Mouse (Mus musculus) limb, embryonic 10.5 days (tissue): ENCODE data around the gene Ascc2. TPM values are rescaled to one million over a fixed set of nuclear protein-coding genes. Genes with fewer than 3 reads are reported as not detected.
A peak's percentile ranks its signal among the peaks of the same experiment; 100 is the strongest.
"Not testable (repeated sequence)": the region's sequence is repeated elsewhere in the genome, so short reads cannot be mapped to it uniquely, and the experiment has no call there.

ENCODE experiments used
- DNase-seq: peaks from one replicate; pipeline ENCODE4 v3.0.0-alpha.2; 2017; ENCODE audit warnings: low spot score
- H3K27ac ChIP-seq: fragments of 300-500 bp; sonication (generic); 2 replicates; pipeline ENCODE4 v1.5.1; 2016; ENCODE audit warnings: mild to moderate bottlenecking
- H3K27me3 ChIP-seq: fragments of 300-500 bp; sonication (generic); 2 replicates; pipeline ENCODE4 v1.6.1; 2016; ENCODE audit warnings: low read depth, mild to moderate bottlenecking; ENCODE audit not compliant: poor library complexity, severe bottlenecking
- H3K36me3 ChIP-seq: fragments of 300-500 bp; sonication (generic); 2 replicates; pipeline ENCODE4 v1.6.1; 2016; ENCODE audit warnings: mild to moderate bottlenecking, moderate library complexity
- H3K4me1 ChIP-seq: fragments of 300-500 bp; sonication (generic); 2 replicates; pipeline ENCODE4 v1.6.1; 2016
- H3K4me3 ChIP-seq: fragments of 300-500 bp; sonication (generic); 2 replicates; pipeline ENCODE4 v1.5.1; 2016; ENCODE audit warnings: mild to moderate bottlenecking, moderate library complexity
- H3K9me3 ChIP-seq: fragments of 300-500 bp; sonication (generic); replicated peaks from 2 replicates; pipeline ENCODE4 v1.6.1; 2016; ENCODE audit warnings: mild to moderate bottlenecking
- WGBS: fragments of 180-500 bp; shearing (Covaris S2); methylation state at CpG from one replicate; pipeline ENCODE4 v1.1.7; 2016; 5-methylcytosine and 5-hydroxymethylcytosine counted together
- polyA plus RNA-seq: library from polyadenylated mRNA; unstranded; fragments of >200 nt; fragmentation: Nextera tagmentation; extraction: Ambion mirVana; gene quantifications from 2 replicates; pipeline ENCODE4 v1.2.1, GENCODE M21; 2016

Gene Ascc2
- polyA plus RNA-seq, 1 experiment from 2014 or later = 40.5 TPM

GRCm38 (mm10) chr11:4692162-4692561 is 54.6 kb downstream of the Ascc2 start:
- H3K36me3 ChIP-seq = no peaks in the 10 kb centered on the region
- H3K4me3 ChIP-seq = no peak overlapping the region
- H3K9me3 ChIP-seq = no peaks in the 10 kb centered on the region
- no peaks in the 10 kb centered on the region for H3K27me3 ChIP-seq
- no peak overlapping the region for H3K27ac ChIP-seq
- WGBS = 93% methylated on average over 11 of the region's 11 CpGs
- DNase-seq = no peak
- no peaks in the 10 kb centered on the region for H3K4me1 ChIP-seq

GRCm38 (mm10) chr11:4697043-4697983 is 59.8 kb downstream of the Ascc2 start:
- Histone ChIP-seq H3K4me1 (no peaks in the 10 kb centered on the region), H3K36me3 (peaks cover 29% of the 10 kb centered on the region), H3K27me3 (no peaks in the 10 kb centered on the region), H3K4me3 (no peak overlapping the region), H3K9me3 (no peaks in the 10 kb centered on the region), H3K27ac (no peak overlapping the region)
- WGBS = 50% methylated on average over 7 of the region's 7 CpGs
- DNase-seq = no peak

- WGBS = 92% methylated on average over 8 of the region's 8 CpGs
- Histone ChIP-seq H3K27me3 (no peaks in the 10 kb centered on the region), H3K4me1 (peaks cover 16% of the 10 kb centered on the region), H3K27ac (no peak overlapping the region), H3K4me3 (no peak overlapping the region), H3K9me3 (no peaks in the 10 kb centered on the region), H3K36me3 (peaks cover 35% of the 10 kb centered on the region)
- DNase-seq = no peak
These were observed 63.2 kb downstream of the Ascc2 start for GRCm38 (mm10) chr11:4700726-4701125.

GRCm38 (mm10) chr11:4703688-4704071 is 66.1 kb downstream of the Ascc2 start:
- 5% methylated on average over 12 of the region's 12 CpGs for WGBS

GRCm38 (mm10) chr11:4704072-4704964 is 66.8 kb downstream of the Ascc2 start, which contains the start of the genes Uqcr10 and Zmat5:
Uqcr10 (minus strand) TSS chr11:4704342.
Zmat5 (plus strand) TSS chr11:4704678.
- peaks cover 35% of the 10 kb centered on the region for H3K36me3 ChIP-seq

More at GRCm38 (mm10) chr11:4703688-4704071, 66.1 kb downstream of the Ascc2 start:
- Histone ChIP-seq H3K4me3 (peak overlapping the region; percentile 66), H3K27ac (peak overlapping the region; percentile 85), H3K4me1 (peaks cover 16% of the 10 kb centered on the region), H3K27me3 (no peaks in the 10 kb centered on the region), H3K9me3 (no peaks in the 10 kb centered on the region), H3K36me3 (peaks cover 35% of the 10 kb centered on the region)
- DNase-seq = no peak

GRCm38 (mm10) chr11:4705178-4705577 is 67.6 kb downstream of the Ascc2 start:
- H3K27ac ChIP-seq = peak overlapping the region; percentile 72
- WGBS = 14% methylated on average over 4 of the region's 4 CpGs
- H3K4me1 ChIP-seq = peaks cover 16% of the 10 kb centered on the region
- H3K27me3 ChIP-seq = no peaks in the 10 kb centered on the region
- no peaks in the 10 kb centered on the region for H3K9me3 ChIP-seq
- H3K4me3 ChIP-seq = peak overlapping the region; percentile 66
- peaks cover 28% of the 10 kb centered on the region for H3K36me3 ChIP-seq
- DNase-seq = no peak

More at GRCm38 (mm10) chr11:4704072-4704964, 66.8 kb downstream of the Ascc2 start, which contains the start of the genes Uqcr10 and Zmat5:
- Histone ChIP-seq H3K27me3 (no peaks in the 10 kb centered on the region), H3K9me3 (no peaks in the 10 kb centered on the region), H3K4me1 (peaks cover 16% of the 10 kb centered on the region), H3K27ac (peak within 1 kb of the TSS; percentile 85), H3K4me3 (peak within 1 kb of the TSS; percentile 66)
- under 1% methylated on average over 47 of the region's 47 CpGs for WGBS
- peak; percentile 93 for DNase-seq

- H3K4me3 ChIP-seq, DNase-seq, H3K27ac ChIP-seq, H3K36me3 ChIP-seq, H3K27me3 ChIP-seq, H3K9me3 ChIP-seq, H3K4me1 ChIP-seq: not testable (repeated sequence)
- 91% methylated on average over 4 of the region's 4 CpGs for WGBS
These were observed 72.6 kb downstream of the Ascc2 start for GRCm38 (mm10) chr11:4710188-4710587.

- no peak overlapping the region for H3K4me3 ChIP-seq
- H3K27me3 ChIP-seq = no peaks in the 10 kb centered on the region
- H3K9me3 ChIP-seq = no peaks in the 10 kb centered on the region
- H3K4me1 ChIP-seq = no peaks in the 10 kb centered on the region
- H3K27ac ChIP-seq = no peak overlapping the region
- H3K36me3 ChIP-seq = no peaks in the 10 kb centered on the region
- DNase-seq = no peak
These were observed 75.3 kb downstream of the Ascc2 start for GRCm38 (mm10) chr11:4712822-4713221.

- H3K36me3 ChIP-seq = no peaks in the 10 kb centered on the region
- no peaks in the 10 kb centered on the region for H3K27me3 ChIP-seq
- H3K4me1 ChIP-seq = 0 out of 2 replicates have a peak, but pooled peaks cover 4% of the 10 kb centered on the region
- H3K27ac ChIP-seq = no peak overlapping the region
- no peak overlapping the region for H3K4me3 ChIP-seq
- 89% methylated on average over 4 of the region's 4 CpGs for WGBS
- H3K9me3 ChIP-seq = no peaks in the 10 kb centered on the region
- DNase-seq = no peak
These were observed 77.2 kb downstream of the Ascc2 start for GRCm38 (mm10) chr11:4714727-4715126.

- no peaks in the 10 kb centered on the region for H3K36me3 ChIP-seq
- H3K27me3 ChIP-seq = no peaks in the 10 kb centered on the region
- no peak overlapping the region for H3K4me3 ChIP-seq
- H3K4me1 ChIP-seq = peaks cover 11% of the 10 kb centered on the region
- WGBS = 82% methylated on average over 4 of the region's 4 CpGs
- H3K27ac ChIP-seq = no peak overlapping the region
- DNase-seq = no peak
- no peaks in the 10 kb centered on the region for H3K9me3 ChIP-seq
These were observed 78.0 kb downstream of the Ascc2 start for GRCm38 (mm10) chr11:4715596-4715995.

GRCm38 (mm10) chr11:4716530-4717236 is 79.1 kb downstream of the Ascc2 start:
- H3K27me3 ChIP-seq = no peaks in the 10 kb centered on the region
- peaks cover 19% of the 10 kb centered on the region for H3K4me1 ChIP-seq
- H3K9me3 ChIP-seq = no peaks in the 10 kb centered on the region
- 92% methylated on average over 5 of the region's 5 CpGs for WGBS
- no peak for DNase-seq
- no peak overlapping the region for H3K27ac ChIP-seq
- no peaks in the 10 kb centered on the region for H3K36me3 ChIP-seq
- no peak overlapping the region for H3K4me3 ChIP-seq

- DNase-seq = no peak
- no peaks in the 10 kb centered on the region for H3K27me3 ChIP-seq
- H3K9me3 ChIP-seq = no peaks in the 10 kb centered on the region
- peaks cover 19% of the 10 kb centered on the region for H3K4me1 ChIP-seq
- 86% methylated on average over 5 of the region's 5 CpGs for WGBS
- H3K36me3 ChIP-seq = peaks cover 12% of the 10 kb centered on the region
- no peak overlapping the region for H3K4me3 ChIP-seq
- no peak overlapping the region for H3K27ac ChIP-seq
These were observed 81.0 kb downstream of the Ascc2 start for GRCm38 (mm10) chr11:4718548-4718947.
